Mouse (Mus musculus) embryonic facial prominence, embryonic 12.5 days (tissue): ENCODE data around the gene Gan. TPM values are rescaled to one million over a fixed set of nuclear protein-coding genes. Genes with fewer than 3 reads are reported as not detected.

ENCODE experiments used
- ATAC-seq: fragments of 200-750 bp; cut with Nextera tagmentation; 2 replicates; pipeline ENCODE4 v1.8.0; 2017; ENCODE audit not compliant: insufficient number of reproducible peaks, insufficient read depth, low FRiP score, low TSS enrichment
- H3K27ac ChIP-seq: fragments of 300-500 bp; sonication (generic); 2 replicates; pipeline ENCODE4 v1.5.1; 2016; ENCODE audit warnings: mild to moderate bottlenecking
- H3K27me3 ChIP-seq: fragments of 300-500 bp; sonication (generic); 2 replicates; pipeline ENCODE4 v1.6.1; 2016; ENCODE audit warnings: mild to moderate bottlenecking, moderate library complexity
- H3K36me3 ChIP-seq: fragments of 300-500 bp; sonication (generic); 2 replicates; pipeline ENCODE4 v1.6.1; 2016; ENCODE audit warnings: mild to moderate bottlenecking
- H3K4me1 ChIP-seq: fragments of 300-500 bp; sonication (generic); 2 replicates; pipeline ENCODE4 v1.6.1; 2016
- H3K4me2 ChIP-seq: fragments of 300-500 bp; sonication (generic); replicated peaks from 2 replicates; pipeline ENCODE4 v1.6.1; 2016; ENCODE audit warnings: mild to moderate bottlenecking, moderate library complexity
- H3K4me3 ChIP-seq: fragments of 300-500 bp; sonication (generic); 2 replicates; pipeline ENCODE4 v1.5.1; 2016; ENCODE audit warnings: mild to moderate bottlenecking
- H3K9ac ChIP-seq: fragments of 300-500 bp; sonication (generic); 2 replicates; pipeline ENCODE4 v1.6.1; 2016; ENCODE audit warnings: mild to moderate bottlenecking, moderate library complexity
- H3K9me3 ChIP-seq: fragments of 300-500 bp; sonication (generic); 2 replicates; pipeline ENCODE4 v1.6.1; 2016; ENCODE audit warnings: mild to moderate bottlenecking, moderate library complexity
- WGBS: fragments of 180-500 bp; shearing (Covaris S2); methylation state at CpG from one replicate; pipeline ENCODE4 v1.1.7; 2016; 5-methylcytosine and 5-hydroxymethylcytosine counted together
- polyA plus RNA-seq: library from polyadenylated mRNA; unstranded; fragments of >200 nt; fragmentation: Nextera tagmentation; extraction: Ambion mirVana; gene quantifications from 2 replicates; pipeline ENCODE4 v1.2.1, GENCODE M21; 2016

The Gan gene
- polyA plus RNA-seq, 1 experiment from 2014 or later: 3.4 TPM

- Histone ChIP-seq H3K4me2 (no peak overlapping the region), H3K4me1 (no peaks in the 10 kb centered on the region), H3K36me3 (no peaks in the 10 kb centered on the region), H3K27ac (no peak overlapping the region), H3K9me3 (no peaks in the 10 kb centered on the region), H3K9ac (no peak overlapping the region), H3K4me3 (no peak overlapping the region), H3K27me3 (no peaks in the 10 kb centered on the region)
- no peak for ATAC-seq
- 93% methylated on average over 3 of the region's 3 CpGs for WGBS
Observed at GRCm38 (mm10) chr8:117125854-117126253, 32.1 kb upstream of the Gan start.

- Histone ChIP-seq H3K4me2 (no peak overlapping the region), H3K4me1 (no peaks in the 10 kb centered on the region), H3K9me3 (no peaks in the 10 kb centered on the region), H3K27me3 (no peaks in the 10 kb centered on the region), H3K36me3 (no peaks in the 10 kb centered on the region), H3K4me3 (no peak overlapping the region), H3K27ac (no peak overlapping the region), H3K9ac (no peak overlapping the region)
- no peak for ATAC-seq
- 96% methylated on average over 3 of the region's 3 CpGs for WGBS
Observed at GRCm38 (mm10) chr8:117126411-117126810, 31.5 kb upstream of the Gan start.

GRCm38 (mm10) chr8:117127063-117127462 is 30.9 kb upstream of the Gan start:
- Histone ChIP-seq H3K4me2 (no peak overlapping the region), H3K27me3 (no peaks in the 10 kb centered on the region), H3K9ac (no peak overlapping the region), H3K4me3 (no peak overlapping the region), H3K4me1 (no peaks in the 10 kb centered on the region), H3K27ac (no peak overlapping the region), H3K9me3 (no peaks in the 10 kb centered on the region), H3K36me3 (no peaks in the 10 kb centered on the region)
- 88% methylated on average over 8 of the region's 8 CpGs for WGBS
- ATAC-seq: no peak

GRCm38 (mm10) chr8:117133702-117134101 is 24.2 kb upstream of the Gan start:
- no peak overlapping the region for H3K27ac ChIP-seq
- H3K4me1 ChIP-seq: no peaks in the 10 kb centered on the region
- 85% methylated on average over 3 of the region's 3 CpGs for WGBS
- H3K27me3 ChIP-seq: no peaks in the 10 kb centered on the region
- H3K4me2 ChIP-seq: no peak overlapping the region
- no peak overlapping the region for H3K9ac ChIP-seq
- ATAC-seq: no peak
- H3K36me3 ChIP-seq: no peaks in the 10 kb centered on the region
- no peak overlapping the region for H3K4me3 ChIP-seq
- no peaks in the 10 kb centered on the region for H3K9me3 ChIP-seq

GRCm38 (mm10) chr8:117136351-117136750 is 21.6 kb upstream of the Gan start:
- no peaks in the 10 kb centered on the region for H3K4me1 ChIP-seq
- no peak overlapping the region for H3K4me2 ChIP-seq
- no peak overlapping the region for H3K4me3 ChIP-seq
- no peak overlapping the region for H3K9ac ChIP-seq
- H3K27me3 ChIP-seq: no peaks in the 10 kb centered on the region
- ATAC-seq: no peak
- H3K27ac ChIP-seq: no peak overlapping the region
- H3K36me3 ChIP-seq: no peaks in the 10 kb centered on the region
- no peaks in the 10 kb centered on the region for H3K9me3 ChIP-seq
- WGBS: 6% methylated on average over 4 of the region's 4 CpGs

GRCm38 (mm10) chr8:117136763-117137162 is 21.2 kb upstream of the Gan start:
- Histone ChIP-seq H3K9ac (no peak overlapping the region), H3K4me3 (no peak overlapping the region), H3K36me3 (no peaks in the 10 kb centered on the region), H3K27me3 (no peaks in the 10 kb centered on the region), H3K9me3 (no peaks in the 10 kb centered on the region), H3K27ac (no peak overlapping the region), H3K4me1 (no peaks in the 10 kb centered on the region), H3K4me2 (no peak overlapping the region)
- no peak for ATAC-seq
- WGBS: 43% methylated on average over 2 of the region's 2 CpGs

- 62% methylated on average over 11 of the region's 11 CpGs for WGBS
- no peak overlapping the region for H3K9ac ChIP-seq
- no peak for ATAC-seq
- H3K27ac ChIP-seq: no peak overlapping the region
- H3K36me3 ChIP-seq: no peaks in the 10 kb centered on the region
- H3K27me3 ChIP-seq: no peaks in the 10 kb centered on the region
- no peaks in the 10 kb centered on the region for H3K9me3 ChIP-seq
- H3K4me2 ChIP-seq: no peak overlapping the region
- H3K4me3 ChIP-seq: no peak overlapping the region
- no peaks in the 10 kb centered on the region for H3K4me1 ChIP-seq
Observed at GRCm38 (mm10) chr8:117137357-117137756, 20.6 kb upstream of the Gan start.

GRCm38 (mm10) chr8:117148520-117148919 is 9.4 kb upstream of the Gan start:
- Histone ChIP-seq H3K4me3 (no peak overlapping the region), H3K4me2 (no peak overlapping the region), H3K36me3 (no peaks in the 10 kb centered on the region), H3K9me3 (no peaks in the 10 kb centered on the region), H3K27ac (no peak overlapping the region), H3K27me3 (no peaks in the 10 kb centered on the region), H3K9ac (no peak overlapping the region), H3K4me1 (no peaks in the 10 kb centered on the region)
- ATAC-seq: no peak
- WGBS: 93% methylated on average over 6 of the region's 6 CpGs

- Histone ChIP-seq H3K36me3 (no peaks in the 10 kb centered on the region), H3K4me1 (peaks cover 19% of the 10 kb centered on the region), H3K4me2 (no peak overlapping the region), H3K9me3 (no peaks in the 10 kb centered on the region), H3K9ac (no peak overlapping the region), H3K27me3 (no peaks in the 10 kb centered on the region), H3K4me3 (no peak overlapping the region), H3K27ac (no peak overlapping the region)
- ATAC-seq: no peak
- WGBS: 96% methylated on average over 4 of the region's 4 CpGs
Observed at GRCm38 (mm10) chr8:117156149-117156548, 1.8 kb upstream of the Gan start.

- Histone ChIP-seq H3K4me3 (peak overlapping the region; percentile 85), H3K36me3 (no peaks in the 10 kb centered on the region), H3K9me3 (no peaks in the 10 kb centered on the region), H3K27ac (peak overlapping the region; percentile 66), H3K4me1 (peaks cover 19% of the 10 kb centered on the region), H3K27me3 (no peaks in the 10 kb centered on the region), H3K4me2 (peak overlapping the region; percentile 82), H3K9ac (peak overlapping the region; percentile 87)
- no peak for ATAC-seq
- WGBS: 12% methylated on average over 33 of the region's 33 CpGs
Observed at GRCm38 (mm10) chr8:117156866-117157768, 818 bp upstream of the Gan start.

- Histone ChIP-seq H3K27ac (peak overlapping the region; percentile 84), H3K27me3 (no peaks in the 10 kb centered on the region), H3K4me1 (peaks cover 19% of the 10 kb centered on the region), H3K4me2 (peak overlapping the region; percentile 82), H3K9me3 (no peaks in the 10 kb centered on the region), H3K36me3 (no peaks in the 10 kb centered on the region), H3K4me3 (peak overlapping the region; percentile 85), H3K9ac (peak overlapping the region; percentile 87)
- under 1% methylated on average over 45 of the region's 45 CpGs for whole genome bisulfite sequencing
- peak; percentile 96 for ATAC-seq
Observed at GRCm38 (mm10) chr8:117157769-117158091, 205 bp upstream of the Gan start.

- WGBS: 60% methylated on average over 5 of the region's 5 CpGs
- Histone ChIP-seq H3K27ac (no peak overlapping the region), H3K27me3 (no peaks in the 10 kb centered on the region), H3K4me2 (peak overlapping the region; percentile 82), H3K9me3 (no peaks in the 10 kb centered on the region), H3K9ac (0 out of 2 replicates have a peak overlapping the region, but pooled peaks have one; percentile 87), H3K36me3 (no peaks in the 10 kb centered on the region), H3K4me3 (peak overlapping the region; percentile 85), H3K4me1 (peaks cover 19% of the 10 kb centered on the region)
- no peak for ATAC-seq
Observed at GRCm38 (mm10) chr8:117159031-117159430, 1.1 kb downstream of the Gan start.
